Mouse (Mus musculus) spleen, postnatal 4 days (tissue): ENCODE measurements around the gene Ube4a.

Source experiments
- DNase-seq, 2 experiments: peaks; one replicate each; pipeline ENCODE4 v3.0.0; 2022; ENCODE audit warnings: low spot score in 2 of 2

Ube4a gene

DNA sequence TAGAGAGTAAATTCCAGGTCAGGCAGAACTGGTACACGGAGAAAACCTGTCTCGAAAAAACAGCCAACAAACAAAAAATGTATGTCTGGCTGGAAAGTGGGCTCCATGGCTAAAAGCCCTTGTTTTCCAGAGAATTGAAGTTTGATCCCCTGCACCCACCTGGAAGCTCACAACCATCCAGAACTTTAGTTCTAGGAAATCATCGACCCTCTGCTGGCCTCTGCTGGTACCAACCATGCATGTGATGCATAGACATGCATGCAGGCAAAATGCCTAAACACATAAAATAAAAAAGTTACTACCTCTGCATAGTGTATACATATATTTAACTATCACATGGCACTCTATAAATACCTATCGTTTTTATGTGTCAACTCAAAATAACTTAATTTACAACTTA is 65.0 kb downstream of the Ube4a start:
- DNase-seq: no peak

DNA sequence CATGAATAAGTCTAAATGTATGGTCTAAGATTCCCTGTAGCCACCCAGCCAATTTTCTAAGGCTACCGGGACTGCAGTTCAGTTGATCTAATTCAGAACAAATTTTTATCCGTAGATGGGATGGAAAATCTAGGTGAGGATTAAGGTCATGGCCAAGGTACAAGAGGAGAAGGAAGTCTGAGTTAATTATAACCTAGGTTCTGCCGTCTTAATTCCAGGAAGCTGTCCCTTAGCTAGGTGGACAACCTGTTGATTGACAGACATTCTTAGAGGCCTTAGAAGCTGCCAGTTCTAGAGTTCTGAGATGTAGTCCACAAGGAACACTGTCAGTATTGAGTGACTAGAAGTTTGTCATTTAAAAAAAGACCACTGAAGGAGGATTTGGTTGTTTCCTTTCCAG is 65.7 kb downstream of the Ube4a start:
- DNase-seq: no peak

DNA sequence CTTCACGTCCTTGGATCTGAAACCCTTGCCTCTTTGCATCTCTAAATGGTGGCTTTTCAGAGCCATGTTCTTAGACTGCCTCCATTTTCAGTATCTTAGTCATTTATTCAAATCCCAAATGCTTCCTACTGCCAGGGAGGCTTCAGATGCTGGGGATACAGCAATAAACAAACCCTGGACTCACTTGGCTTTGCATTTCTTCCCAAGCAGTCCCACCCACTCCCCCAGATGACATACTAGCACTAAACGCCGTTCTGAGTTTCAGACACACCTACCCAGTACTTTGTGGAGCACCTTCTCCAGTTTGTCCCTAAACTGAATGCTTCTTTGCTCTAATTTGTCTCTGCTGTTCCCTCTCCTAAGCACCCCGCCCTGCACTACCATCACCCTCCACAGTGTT is 68.4 kb downstream of the Ube4a start:
- DNase-seq: no peak

DNA sequence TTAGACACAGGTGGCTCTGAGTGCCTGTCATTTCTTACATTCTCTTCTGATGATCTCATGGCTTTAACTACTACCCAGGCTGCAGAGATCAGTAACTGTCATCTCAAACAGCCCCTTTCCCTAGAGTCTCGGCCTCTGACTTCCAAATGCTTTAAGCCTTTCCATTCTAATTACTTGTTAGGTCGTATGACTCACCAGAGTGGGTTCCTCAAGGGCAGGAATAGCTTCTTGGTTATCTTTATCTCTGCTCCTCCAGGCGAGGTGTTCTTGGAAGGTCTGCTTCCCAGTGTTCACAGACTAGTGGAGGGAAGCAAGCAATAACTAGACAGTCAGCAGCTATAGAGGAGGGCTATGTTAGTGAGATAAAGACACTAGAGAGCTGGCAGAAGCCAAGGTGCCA is 72.7 kb downstream of the Ube4a start:
- DNase-seq: no peak

DNA sequence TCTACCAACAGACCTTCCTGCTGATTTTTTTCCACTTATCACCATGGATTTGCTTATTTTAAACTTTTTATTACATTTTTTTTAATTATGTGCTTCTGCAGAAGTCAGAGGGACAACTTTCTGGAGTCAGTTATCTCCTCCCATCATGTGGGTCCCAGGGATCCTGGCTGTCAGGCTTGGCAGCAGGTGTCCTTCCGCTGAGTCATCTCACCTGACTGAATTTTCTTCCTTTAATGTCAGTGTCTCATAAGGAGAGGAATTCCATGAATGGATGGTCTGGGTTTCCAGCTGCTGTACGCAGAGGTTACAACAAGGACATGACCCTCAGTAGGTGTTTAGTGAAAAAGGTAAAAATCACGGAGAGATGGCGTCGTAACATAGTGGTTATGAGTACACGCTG is 74.2 kb downstream of the Ube4a start:
- DNase-seq: no peak

DNA sequence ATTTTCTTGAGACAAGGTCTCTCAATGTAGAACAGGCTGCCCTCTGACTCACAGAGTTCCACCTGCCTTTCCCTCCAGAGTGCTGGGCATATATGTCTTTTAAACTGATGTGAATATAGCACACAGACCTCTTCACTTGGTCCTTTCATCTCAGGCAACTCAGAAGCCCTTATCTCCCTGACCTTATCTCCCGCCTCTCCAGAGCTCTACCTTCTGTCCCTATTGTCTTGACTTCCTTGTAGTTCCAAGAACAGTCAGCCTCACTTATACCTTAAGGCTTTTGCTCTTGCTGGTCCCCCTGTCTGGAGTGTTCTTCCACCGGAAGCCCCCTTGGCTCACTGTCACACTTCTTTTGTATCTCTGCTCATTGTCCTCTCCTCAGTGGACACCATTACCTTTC is 75.3 kb downstream of the Ube4a start:
- no peak for DNase-seq

DNA sequence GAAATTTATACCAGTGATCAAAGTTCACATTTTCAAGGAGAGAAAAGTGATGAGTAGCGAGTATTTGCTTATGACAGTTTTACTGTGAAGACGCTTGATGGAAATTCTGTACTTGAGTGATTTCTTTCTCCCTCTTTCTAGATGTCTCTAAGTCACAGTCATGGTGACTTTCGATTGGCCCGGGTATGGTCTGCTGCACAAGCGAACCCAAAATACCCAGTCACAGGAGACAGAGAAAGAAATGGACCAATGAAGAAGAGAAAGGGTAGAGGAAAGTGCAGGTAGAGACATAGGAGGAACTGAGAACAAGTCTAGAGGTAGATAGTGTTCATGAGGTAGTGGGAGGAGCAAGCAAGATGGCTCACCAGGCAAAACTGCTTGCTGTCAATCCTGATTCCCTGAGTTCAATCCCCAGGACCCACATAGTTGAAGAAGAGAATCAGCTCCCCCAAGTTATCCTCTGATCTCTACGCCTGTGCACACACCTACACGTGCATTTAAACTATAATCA is 77.2 kb downstream of the Ube4a start:
- no peak for DNase-seq

DNA sequence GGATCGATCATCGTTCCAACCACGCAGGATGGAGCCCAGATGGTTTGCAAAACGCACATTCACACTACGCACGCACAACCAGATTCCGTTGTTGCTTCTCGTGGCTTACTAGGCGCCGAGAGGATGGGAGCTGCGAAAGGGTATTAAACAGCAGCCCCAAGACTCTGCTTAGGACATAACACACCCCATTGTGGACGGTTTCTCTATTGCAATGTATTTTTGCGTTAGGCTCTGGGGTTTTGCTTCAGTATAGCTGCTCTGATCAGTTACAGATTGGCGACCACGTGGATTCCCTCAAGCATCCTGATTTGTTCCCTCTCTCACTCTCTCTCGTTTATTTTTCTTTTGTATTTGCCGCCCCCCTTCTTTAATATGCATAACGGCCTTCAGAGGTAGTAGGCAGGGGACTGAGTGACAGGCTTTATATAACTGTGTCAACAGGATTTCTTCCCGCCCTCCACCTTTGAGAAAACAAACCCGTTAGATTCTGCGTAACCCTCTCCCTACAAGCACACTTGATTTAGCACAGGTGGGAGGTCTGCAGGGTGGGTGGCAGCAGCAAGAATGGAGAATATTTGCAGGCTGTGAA is 82.3 kb downstream of the Ube4a start:
- no peak for DNase-seq

DNA sequence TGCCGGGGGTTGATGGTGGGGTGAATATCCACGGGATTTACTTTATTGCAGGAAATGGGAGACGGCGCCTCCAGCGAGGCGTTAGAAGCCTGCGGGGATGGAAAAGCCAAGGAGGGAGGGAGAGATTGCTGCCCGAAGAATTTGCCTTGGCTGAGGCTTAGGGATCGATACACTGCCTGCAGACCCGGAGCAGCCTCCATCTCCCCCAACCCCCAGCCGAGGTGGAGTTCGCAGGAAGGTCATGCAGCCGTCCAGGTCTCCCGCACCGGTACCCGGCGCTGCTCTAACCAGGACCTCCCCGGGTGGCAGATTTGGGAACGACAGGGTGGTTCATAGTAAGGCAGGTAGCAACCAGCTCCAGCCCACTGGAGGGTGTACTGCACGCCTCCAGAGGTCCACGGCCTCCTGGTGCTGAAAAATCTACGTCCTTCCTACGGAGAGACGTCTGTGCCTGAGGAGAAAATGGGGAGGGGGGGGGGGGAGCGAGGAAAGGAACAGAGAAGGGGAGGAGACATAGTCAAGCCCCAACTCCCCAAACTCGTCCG is 82.9 kb downstream of the Ube4a start:
- DNase-seq: peak; percentile 49 to 77

DNA sequence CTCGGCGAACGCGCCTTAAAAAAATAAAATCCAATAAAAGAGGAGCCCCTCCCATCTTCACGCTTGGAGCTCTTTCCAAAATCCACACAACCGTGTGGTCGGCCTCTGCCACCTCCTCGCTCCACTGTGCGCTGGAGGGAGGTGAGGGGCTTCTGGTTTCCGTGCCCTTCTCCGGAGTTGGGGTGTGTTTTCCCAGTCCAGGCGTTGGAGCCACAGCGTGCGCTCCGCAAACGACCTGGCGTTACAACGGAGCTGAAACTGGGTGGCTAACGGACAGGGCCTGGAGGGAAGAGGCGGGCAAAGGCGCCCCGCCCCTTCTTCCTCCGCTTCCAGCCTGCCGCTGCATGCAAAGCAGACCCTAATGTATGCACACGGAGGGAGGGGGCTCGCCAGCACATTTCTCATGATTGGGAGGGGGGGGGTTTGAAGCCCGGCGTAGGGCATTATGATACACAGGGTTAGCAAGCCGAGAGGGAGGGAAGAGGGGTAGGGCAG is 83.4 kb downstream of the Ube4a start:
- peak; percentile 76 to 86 for DNase-seq

DNA sequence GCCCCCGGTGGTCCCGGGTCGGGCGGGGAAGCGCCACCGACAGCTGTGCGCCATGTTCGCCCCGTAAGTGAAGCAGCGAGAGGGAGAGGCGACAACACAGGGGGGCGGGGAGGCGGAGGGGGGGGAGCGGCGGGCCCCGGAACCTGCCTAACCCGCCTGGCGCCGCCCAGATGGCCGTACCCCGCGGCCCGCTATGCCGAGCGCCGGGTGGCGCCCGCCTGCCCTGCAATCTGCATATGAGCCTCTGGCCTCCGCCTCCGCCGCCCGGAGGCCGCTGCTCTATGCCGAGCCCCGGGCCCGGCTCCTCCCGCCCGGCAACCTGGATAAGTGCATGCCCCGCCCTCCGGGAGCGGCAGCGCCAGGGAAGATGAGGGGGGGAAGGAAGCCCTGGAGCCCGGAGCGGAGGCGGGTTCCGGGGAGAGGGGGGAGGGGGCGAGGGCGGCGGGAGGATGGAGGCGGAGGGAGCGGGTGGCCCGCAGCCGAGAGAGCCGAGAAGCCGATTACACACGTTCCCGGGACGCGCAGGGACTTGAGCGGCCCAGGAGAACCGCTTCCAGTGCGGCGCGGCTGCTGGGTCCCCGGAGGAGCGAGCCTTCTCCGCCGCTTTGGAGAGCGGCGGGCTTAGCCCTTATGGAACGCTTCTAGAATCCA is 84.1 kb downstream of the Ube4a start, which contains the start of gene Kmt2a:
Kmt2a (minus strand) TSS at position 76 of the 651 bp plus-strand sequence.
- peak; percentile 98 to 100 for DNase-seq

DNA sequence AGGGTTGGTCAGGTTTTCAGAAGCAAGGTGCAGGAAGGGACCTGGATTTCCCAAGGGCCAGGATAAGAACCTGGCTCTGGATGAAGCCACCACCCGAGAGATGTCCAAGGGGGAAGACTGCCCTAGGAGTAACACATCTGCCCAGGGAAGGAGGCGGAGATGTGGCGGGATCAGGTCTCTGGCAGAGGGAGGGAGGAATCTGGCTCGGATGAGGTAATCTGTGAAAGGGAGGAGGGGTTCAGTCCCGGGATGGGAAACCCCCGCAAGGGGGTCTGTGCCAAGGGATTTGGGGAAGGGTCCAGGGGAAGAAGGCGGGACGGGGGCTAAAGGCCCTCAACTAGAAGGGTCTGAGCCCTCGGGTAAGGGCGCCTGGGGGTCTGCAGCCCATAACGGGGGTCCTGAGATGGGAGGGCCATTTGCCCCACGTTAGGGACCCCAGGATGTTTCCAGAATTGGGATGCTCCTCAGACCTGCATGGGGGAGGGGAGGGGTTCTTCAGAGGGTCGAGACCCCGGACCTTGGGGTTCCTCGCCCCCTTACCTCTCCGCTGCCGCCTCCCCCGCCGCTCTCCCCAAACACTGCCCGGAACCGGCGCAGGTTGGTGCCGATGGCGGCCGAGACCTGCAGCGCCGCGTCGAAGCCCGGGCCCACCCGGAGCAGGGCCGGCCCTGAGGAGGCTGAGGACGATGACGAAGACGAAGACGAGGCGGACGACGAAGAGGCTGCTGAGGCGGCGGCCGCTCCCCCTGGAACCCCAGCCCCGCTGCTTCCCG is 84.9 kb downstream of the Ube4a start:
- peak; percentile 46 to 80 for DNase-seq

DNA sequence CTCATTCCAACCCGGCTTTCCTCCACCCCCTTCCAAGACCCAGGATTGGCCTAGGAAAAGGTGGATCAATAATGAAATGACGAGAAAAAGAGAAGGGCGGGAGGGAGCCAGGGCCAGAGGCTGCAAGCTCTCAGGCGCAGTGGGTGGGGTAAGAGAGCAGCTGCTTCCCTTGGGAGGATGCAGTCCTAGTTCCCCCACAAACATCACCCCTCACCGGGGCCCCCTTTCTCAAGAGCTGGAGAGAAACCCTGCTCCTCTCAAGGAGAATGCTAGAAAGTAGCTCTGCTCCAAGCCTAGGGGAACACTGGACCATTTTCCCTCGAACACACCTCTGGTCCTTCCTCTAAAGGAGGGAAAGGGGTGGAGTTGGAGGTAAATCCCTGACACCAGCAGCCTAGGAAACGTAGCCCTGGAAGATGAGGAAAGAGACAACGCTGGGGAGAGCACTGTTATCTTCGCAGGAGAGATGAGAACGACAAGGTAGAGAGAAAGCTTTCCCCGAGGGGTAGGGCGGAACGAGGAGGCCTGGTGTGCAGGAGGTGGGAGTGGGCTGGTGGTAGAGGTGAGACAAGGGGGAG is 85.6 kb downstream of the Ube4a start:
- peak; percentile 46 to 74 for DNase-seq

DNA sequence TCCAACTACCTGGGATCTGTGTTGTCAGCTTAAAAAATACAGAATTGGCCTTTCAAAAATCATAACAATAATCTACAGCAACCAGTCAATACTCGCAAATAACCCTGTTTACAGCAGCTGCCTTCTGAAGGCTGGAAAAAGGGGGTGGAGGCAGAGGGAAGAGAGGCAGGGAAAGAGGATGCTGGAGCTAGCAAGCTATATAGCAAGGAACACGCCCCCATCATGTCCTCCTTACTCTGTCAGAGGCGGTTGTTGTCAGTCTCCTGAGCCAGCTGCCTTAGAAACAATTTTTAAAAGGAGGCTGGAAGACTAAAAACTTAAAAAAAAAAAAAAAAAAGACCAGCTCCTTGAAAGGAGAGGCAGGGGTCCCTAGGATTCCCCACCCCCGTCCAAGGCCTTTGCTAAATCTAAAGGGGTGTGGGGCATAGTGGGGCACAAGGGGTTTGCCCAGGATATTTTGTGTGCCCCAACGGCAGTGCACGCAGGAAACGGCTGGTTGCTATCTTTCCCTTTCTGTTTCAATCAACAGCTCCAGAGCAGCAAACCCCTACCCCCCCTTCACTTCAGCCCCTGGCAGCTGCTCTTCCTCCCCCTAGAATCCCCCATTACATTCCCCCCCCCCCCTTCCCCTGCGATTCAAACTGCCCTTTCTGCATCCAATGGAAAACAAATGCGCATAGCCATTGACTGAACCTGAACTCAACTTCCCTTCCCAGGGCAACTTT is 86.5 kb downstream of the Ube4a start:
- peak in 1 of 2 experiments; percentile 15 for DNase-seq

DNA sequence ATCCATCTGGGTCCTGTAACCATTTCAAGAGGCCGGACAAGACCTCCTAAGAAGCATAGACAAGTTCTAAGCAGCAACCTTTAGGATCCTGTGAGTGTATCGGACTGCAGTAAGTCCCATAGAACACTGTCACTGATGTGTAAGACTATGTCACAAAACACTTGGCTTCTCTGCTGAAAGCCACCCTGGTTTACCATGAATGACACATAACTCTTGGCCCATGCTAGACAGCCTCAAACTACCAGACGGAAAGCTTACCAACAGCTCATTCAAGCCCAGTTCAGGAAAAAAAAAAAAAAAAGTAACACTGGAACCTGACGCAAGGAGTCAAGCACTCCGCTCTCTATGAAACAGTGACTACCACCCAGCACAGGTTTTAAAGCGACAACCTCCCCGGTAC is 87.7 kb downstream of the Ube4a start:
- DNase-seq: no peak

DNA sequence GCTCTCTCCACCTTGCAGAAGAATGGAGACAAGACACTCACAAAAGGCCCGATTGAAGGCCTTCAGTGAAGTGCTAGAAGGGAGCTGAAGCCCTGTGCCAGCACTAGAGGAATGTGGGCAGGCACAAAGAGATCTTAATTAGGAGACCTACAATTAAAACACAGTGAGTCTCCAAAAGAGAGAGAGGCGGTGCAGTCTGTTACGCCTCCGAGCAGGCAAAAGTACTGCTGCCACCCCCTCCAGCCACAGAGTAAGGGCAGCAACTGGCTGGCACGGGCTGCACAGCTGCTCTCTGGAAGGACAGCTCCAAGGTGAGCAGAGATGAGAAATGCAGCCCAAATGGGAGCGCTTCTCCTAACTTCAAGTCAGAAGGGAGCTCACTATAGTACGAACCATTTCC is 89.9 kb downstream of the Ube4a start:
- no peak for DNase-seq

DNA sequence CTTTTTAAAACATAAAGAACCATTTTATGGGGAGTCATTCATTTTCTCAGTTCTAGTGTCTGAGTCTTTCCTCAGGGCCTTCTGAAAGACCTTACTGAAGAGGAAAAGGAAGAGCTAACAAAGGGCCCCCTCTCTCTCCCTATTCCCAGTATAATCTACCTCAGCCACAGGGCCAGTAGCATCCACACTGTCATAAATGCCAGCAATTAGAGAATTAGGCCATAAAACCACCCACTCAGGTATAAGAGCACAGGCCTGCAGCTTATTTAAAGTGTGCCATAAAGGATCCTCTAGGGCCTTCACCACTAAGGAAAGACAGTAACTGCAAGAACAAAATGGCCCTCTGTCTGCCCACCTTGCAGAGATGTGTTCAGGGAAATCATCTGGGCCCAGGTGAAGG is 91.2 kb downstream of the Ube4a start:
- DNase-seq: no peak

DNA sequence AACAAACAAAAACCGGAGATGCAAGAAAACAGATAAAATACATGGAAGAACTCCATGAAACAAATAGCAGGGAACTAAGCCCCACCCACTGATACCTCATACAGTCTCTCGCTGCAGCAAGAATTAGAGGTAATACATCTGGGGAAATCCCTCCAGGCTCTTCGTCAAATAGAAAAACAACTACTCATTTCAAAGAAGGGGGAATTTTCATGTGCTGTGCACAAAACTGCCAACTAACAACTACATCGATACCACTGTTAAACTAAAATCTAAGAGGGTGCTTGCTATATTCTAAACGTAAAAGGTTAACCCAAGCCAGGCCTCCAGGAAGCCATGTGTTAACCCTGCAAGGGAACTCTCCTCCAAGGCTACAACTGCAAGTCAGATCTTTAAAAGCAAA is 91.7 kb downstream of the Ube4a start:
- no peak for DNase-seq
